Mouse (Mus musculus): ENCODE results near the gene Sipa1l3. TPM values are rescaled to one million over a fixed set of nuclear protein-coding genes. Genes with fewer than 3 reads are reported as not detected.

Sipa1l3 gene
- polyA plus RNA-seq, 2 experiments from 2014 or later = 2.4 to 5.0 TPM

DNA sequence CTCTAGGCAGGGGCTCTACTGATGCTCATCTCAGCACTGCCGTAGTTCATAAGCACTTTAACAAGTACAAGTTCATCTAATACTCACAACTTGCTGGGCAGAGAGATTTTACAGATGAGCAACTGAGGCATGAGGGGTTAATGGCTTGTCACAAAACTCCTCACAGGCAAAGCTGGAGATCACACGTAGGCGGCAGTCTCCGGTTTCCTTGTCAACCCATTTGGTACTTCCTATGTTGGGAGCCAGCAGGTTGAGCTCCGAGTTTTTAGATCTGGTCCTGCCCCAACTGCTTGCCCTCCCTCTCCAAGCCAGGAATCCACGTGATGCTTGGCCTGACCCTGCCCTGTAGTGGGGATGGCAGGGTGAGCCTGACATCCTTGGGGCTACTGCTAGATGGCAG, 191.4 kb downstream of the Sipa1l3 start:
- ATAC-seq = no peak

DNA sequence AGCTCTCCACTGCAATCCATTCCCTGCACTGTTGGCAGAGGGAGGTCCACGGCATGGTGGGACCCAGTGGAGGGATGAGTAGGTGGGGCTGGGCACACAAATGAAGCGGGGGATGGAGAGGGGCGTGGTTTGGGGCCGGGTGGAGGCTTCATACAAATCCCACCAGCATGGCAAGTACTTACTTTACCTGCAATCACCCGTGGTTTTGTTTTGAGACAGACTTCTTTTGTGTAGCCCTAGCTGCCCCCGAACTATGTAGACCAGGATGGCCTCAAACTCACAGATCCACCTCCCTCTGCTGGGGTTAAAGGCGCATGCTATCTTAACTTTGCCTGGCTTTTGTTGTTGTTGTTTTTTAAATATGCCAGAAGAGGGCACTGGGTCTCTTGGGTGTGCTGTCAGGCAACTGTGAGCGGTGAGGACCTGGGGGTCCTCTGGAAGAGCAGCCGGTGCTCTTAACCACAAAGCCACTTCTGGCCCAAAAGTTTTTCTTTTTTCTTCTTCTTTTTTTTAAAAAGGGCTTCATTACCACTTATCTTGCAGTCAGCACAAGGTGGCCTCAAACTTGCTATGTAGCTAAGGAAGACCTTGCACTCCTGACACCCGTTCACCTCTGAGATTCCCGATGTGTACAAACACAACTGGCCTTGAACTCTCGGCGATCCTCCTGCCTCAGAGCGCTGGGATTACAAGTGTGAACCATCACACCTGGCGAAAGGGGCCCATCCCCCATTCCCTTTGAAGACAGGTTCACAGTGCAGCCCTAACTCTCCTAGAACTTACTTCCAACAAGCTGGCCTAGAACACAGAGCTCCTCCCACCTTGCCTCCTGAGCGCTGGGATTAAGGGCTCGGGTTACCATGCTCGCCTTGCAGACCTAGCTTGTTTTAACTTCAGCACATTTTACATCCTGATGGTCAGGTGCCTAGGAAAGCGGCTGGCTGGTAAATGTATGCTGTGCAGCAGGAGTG, 198.8 kb downstream of the Sipa1l3 start:
- no peak for ATAC-seq

DNA sequence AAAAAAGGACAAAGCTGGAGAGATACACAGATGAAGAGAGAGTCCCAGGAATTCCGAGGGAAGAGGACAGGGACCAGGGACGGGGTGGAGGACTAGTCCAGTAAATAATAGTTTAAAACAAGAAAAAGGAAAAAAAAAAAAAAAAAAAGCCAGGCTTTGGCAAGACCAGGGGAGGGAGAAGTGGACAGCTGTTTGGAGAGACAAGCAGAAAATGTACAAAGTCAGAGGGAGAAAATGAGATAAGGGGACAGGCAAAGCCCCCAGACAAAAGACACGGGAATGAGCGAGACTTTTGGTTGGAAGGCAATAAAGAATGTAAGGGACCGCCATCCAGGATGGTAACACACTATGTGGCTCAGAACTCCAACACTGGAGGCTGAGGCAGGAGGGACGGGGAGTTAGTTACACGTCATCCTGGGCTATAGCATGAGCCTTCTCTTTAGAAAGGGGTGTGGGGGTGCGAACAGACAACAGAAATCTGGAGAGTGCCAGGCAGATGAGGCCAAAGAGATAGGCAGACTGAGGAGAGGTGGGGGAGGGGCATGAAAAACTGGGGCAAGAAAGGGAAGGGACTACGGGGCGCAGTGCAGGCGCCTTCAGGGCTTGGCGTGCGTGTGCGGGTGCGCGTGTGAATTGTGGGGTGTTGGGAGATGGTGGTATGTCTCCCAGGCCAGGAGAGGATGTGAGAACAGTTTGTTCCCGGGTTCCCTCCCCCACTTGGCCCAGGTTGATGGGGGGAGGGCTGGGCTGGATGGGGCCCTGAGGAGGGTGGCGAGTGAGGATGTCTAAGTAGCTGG, 200.1 kb downstream of the Sipa1l3 start:
- no peak for ATAC-seq

DNA sequence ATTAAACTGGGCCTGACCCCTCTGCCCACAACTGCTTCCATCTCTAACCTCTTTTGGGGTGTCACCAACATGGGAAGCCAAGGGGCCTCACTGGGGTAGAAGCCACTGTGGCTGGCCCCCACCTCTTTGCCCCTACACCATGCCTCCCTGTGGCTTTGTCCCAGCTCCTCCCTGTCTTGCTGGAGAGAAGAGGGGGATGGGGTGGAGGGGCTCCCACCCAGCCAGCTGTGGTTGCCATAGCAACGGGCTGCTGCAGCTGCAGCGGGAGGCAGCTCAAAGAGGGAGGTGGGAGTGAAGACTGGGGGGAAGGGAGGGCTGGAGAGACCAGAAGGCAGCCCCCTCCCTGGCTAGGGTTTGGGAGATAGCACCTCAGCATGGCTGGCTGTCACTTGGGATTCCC, 200.9 kb downstream of the Sipa1l3 start:
- no peak for ATAC-seq

DNA sequence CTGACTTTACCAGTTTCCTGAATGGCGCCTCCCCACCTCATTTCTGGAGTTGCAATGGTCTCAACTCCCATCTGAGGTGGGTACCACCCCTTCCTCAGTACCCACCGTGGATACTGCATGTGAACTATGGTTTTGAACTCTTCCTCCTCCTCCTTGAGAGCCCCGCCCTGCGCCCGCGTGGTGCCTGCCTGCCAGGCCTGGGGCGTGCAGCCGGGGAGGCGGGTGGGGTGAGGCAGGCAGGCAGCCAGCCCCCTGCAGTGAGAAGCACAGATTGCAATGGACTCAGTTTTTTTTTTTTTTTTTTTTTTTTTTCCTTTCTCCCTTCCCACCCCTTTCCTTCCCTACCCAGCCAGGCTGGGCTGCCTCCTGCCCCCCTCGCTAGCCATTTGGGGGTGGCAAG, 201.5 kb downstream of the Sipa1l3 start:
- no peak for ATAC-seq

DNA sequence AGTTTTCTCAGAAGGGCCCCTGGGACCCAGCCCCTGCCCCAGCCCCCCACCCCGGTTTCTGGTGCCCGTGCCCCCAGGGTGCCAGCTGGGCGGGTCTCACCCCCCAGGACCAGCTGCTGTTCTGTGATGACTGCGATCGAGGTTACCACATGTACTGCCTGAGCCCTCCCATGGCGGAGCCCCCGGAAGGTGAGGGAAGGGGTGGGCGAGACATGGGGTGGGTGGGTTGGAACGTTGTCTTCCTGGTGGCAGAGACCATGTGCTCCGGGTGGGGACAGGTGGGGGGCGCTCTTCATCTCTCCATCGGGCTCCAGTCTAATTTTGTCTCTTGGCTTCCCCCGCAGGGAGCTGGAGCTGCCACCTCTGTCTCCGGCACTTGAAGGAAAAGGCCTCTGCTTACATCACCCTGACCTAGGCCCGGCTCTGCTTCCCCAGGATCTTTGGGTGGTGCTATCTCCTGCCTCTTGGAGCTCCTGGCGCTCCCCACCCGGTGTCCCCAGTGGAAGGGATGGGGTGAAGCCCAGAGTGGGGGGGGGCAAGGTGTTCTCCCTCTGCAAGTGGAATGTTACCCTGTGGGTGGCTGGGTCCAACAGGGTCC, 202.2 kb downstream of the Sipa1l3 start:
- ATAC-seq = no peak

DNA sequence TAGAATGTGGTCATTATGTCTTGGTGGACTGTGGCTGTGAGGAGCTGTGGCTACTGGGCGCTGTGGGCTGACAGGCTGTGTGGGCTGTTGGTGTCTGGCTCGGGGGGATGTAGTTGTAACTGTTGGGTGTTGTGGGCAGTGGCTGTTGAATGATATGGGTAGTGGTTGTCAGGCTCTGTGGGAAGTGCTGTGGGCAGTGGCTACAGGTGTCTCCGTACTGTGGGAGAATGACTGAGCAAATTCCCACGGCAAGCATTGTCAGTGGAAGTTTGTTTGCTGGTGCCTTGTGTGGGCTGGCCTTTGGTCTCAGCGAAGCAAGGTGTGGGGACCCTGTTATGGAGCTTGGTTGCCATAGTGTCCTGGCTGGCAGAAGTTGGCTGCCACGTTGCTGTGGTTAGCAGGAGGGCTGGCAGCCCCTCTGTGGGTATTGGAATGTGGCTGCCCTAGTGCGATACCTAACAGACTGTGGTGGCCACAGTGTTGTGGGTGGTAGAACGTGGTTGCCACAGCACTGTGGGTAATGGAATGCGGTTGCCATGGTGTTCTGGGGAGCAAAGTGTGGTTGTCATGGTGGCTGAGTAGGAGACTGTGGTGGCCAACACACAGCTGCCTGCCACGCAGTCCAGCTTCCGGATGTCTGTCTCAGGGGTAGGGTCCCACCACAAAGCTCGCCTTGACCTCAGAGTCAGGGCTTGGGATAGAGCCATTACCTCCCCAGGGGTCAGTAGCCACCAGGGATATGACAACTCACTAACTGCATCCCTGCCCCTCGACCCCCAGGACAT, 203.4 kb downstream of the Sipa1l3 start:
- ATAC-seq = no peak

DNA sequence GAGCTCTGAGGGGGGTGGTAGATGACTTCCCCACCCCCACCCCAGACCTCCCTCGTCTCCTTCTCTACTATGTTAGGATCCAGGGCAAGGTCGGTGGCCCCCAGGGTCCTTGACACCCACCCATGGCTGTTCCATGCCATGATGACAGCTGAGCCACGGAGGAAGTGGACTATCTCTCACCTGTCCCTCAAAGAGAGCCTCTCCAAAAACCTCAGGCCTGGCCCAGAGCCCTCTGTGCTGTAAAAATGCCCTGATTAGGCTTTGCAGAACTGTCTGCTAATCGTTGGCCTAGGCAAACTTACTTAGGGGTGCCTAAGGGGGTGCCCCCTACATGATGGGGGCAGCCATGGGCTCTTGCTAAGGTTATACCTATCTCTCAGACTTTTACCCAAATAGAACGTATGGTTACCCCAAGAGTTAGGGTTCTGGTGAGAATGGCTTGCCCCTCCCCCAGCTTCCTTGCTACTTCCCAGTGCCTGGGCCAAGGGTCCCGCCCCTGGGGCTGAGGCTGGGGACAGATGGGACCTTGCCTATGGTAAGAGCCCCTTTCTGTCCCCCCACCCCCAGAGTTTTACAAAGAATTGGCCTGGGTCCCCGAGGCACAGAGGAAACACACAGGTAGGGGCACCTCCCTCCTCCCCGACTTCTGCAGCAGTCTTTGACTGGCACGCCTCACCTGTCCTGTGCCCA, 204.7 kb downstream of the Sipa1l3 start:
- no peak for ATAC-seq

DNA sequence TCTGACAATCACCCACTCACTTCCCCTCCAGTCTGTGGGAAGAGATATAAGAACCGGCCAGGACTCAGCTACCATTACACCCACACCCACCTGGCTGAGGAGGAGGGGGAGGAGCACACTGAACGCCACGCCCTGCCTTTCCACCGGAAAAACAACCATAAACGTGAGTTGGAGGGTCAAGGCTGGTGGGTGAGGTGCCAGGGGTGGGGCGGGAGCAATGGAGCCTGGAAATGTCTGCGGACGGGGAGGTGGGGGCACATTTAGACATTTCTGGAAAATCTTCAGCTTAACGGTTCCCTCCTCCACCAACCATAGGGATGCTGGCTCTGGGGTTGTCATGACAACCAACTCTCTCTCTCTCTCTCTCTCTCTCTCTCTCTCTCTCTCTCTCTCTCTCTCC, 205.4 kb downstream of the Sipa1l3 start:
- ATAC-seq = no peak

DNA sequence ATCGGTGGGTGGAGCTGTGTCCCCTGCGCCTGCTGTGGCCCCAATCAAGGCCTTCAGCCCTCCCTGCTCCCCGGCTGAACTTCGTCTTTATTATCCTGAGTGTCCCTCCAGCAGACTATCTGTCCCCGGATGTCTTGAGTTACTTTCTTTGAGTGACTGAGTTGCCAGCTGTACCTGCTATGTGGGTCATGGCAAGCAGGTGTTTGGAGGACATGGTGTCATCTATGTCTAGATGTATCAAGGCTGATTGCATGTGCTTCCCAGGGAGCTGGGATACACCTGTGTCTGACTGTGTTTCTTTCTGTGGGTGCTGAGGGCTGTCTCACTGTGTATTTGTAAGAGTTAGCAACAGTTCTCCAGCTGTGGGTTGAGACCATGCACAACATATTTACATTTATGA, 208.7 kb downstream of the Sipa1l3 start:
- no peak for ATAC-seq

DNA sequence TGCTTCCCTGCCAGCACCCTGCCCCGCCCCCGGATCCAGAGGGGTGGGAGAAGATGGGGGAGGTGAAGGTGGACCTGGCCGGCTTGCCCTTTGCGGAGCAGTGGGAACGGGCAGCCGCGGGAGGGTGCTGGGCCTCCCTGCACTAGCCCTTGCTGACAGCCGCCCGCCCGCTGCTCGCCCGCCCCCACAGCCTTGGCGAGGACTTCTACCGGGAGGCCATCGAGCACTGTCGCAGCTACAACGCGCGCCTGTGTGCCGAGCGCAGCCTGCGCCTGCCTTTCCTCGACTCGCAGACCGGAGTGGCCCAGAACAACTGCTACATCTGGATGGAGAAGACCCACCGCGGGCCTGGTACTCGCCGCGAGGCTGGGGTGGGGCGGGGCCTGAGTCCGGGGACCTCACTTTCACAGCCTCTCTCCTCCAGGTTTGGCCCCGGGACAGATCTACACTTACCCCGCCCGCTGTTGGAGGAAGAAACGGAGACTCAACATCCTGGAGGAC, 209.2 kb downstream of the Sipa1l3 start:
- ATAC-seq = no peak

DNA sequence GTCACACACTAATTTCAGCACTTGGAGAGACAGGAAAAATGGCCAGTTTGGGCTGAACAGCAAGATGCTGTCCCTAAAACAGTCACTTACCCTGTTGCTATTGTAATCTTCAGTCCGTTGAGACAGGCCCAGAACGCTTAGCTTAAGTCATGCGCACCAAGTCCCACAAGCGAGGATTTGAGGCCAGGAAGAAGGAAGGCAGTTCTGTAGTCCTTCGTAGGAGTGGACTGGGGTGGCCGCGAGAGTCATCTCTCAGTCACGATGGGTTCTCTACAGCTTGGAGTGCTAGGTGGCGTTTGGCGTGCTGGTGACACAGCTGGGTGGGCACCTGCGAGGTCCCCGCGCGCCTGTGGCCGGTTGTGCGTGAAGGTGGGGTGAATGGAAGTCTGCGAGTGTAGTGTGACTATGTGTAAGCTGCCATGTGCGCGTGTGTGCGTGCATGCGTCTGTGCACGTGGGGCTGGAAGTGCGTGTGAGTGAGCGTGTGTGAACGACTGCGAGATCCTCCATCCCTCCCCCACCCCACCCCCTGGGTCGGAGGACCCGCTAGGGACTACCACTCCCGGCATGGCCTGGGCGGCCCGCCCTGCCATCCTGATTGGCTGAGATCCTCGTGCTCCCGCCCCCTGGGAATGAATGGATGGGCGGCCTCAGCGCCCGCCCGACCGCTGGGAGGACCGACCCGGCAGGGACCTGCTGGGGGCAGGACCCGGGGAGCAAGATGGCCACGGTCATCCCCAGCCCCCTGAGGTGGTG, 210.9 kb downstream of the Sipa1l3 start:
- peak; percentile 40 for ATAC-seq

DNA sequence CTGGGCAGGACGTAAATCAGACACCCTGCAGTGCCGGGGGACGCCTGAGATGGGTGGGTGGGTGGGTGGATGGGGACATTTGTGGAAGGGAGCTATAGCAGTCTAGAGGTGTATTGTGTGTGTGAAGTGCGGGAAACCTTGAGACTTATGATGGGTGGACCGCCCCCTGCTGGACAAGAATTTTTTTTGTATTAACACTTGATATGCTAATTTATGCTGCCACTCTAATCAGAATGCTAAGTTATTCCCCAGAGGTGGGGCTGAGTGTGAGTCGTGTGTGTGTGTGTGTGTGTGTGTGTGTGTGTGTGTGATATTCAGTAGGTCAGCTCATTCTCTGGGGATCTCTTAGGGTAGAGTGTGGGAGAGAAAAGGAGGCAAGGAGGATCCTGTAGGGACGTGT, 211.8 kb downstream of the Sipa1l3 start:
- ATAC-seq = no peak

DNA sequence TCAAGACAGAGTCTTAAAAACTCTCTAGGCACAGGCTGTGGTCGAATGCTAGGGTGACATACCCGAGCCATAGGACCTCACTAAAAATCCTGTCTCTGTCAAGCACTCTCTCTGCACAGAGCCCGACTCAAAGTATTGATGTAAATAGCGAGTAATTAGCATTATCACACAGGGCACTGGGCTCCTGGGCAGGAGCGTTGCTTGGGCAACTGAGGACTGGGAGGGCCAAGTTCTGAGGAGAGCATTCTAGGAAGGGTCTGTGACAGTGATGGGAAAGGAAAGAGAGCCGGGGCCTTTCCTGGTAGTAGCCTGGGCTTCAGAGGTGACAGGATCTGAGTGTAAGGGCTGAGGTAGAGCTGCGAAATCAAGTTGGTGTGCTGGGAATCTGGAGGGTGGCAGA, 212.3 kb downstream of the Sipa1l3 start:
- no peak for ATAC-seq

DNA sequence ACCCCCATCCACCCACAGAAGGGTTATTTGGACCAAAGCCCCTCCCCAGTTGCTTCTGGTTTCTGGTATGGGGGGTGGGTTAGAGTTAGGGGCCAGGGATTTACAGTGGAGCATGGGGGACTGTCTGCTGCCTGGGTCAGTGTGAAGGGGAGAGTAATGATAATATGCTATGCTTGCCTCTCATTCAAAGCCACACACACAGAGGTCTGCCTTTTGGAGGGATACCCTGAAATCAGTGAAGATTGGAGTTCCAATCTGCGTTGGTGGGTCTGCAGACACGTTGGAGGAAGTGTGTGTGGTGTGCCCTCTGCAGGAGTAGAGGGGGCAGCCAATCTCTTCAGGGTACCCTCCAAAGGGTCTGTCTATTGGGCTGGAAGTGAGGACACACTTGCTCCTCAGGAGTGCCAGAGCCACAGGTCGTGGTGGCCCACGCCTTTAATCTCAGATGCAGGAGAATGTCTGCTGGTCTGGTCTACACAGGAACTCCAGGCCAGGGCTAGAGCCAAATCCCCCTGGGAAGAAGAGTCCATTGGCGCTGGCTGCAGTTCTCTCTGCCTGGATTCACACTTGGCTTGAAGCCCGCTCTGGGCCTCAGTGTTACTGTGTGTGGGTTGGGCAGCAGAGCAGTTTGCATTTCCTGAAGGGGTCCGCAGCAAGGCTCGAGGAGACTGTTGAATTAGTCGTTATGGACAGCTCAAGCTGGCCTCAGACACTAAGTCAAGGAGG, 213.0 kb downstream of the Sipa1l3 start:
- no peak for ATAC-seq

DNA sequence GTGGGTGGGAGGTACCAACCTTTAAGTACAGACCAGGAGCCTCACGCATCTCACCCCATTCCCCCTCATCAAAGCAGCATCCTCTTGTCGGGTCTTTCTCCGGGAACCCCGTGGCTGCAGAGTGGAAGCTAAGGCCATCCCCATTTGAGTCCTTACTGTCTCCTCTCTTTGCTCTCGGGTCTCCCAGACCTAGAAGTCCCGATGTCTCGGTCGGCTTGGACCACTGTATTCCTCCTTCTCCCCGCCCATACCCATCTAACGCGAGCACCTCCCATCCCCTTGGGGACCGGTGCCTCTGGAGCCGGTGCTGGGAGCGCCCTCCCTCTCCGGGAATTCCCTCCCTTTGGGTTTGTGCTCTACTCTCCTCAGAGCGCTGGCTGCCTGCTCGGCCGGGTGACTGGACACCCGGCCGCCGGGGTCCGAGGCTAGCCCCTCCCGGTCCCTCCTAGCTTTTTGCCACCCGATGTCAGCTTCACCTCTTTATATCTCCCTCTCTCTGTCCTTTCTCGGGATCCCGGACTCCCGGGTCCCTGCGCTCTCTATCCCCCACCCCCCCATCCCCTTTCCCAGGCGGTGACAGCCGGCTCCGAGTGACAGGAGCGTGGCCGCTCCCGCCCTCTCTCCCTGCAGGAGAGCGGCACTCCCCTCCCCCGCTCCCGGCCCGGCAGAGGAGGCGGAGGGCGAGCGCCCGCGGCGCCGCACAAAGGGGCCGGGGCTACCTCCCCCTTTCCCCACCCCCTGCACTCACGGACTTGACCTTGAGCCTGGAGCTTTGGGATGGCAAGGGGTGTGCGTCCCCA, 213.8 kb downstream of the Sipa1l3 start:
- ATAC-seq = no peak

DNA sequence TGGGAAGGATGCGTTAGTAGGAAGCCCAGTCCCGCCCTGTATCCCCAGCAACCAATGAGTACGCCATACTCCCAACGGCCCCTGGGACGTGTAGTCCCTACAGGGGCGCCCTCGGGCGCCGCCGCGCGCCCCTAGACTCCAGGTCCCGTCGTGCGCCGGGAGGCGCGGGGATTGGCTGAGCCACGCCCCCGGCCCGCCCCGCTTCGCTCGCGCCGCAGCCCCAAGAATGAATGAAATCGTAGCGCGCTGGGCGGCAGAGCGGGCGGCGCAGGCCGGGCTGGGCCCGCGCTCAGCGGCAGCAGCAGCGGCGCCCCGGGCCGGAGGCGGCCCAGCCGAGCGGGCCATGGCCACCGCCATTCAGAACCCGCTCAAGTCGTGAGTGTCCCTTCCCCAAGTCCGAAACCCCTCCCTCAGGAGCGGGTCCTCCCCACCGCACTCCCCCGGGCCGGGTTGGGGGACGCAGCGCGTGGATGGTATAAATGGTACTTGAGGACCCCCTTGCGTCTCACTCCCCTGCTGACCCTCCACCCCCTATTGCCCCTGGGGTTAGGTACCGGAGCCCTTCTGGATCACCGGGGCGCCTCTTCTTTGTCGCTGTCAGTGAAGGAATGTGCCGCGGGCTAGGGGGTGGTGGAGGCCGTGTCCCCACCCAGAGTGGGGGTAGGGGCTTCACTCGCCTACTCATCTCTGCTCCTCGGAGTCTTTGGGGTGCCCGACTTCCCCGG, 214.5 kb downstream of the Sipa1l3 start, which contains the start of gene Dpf1:
Dpf1 (plus strand) TSS at position 214 of the 725 bp plus-strand sequence.
- ATAC-seq = peak; percentile 42

DNA sequence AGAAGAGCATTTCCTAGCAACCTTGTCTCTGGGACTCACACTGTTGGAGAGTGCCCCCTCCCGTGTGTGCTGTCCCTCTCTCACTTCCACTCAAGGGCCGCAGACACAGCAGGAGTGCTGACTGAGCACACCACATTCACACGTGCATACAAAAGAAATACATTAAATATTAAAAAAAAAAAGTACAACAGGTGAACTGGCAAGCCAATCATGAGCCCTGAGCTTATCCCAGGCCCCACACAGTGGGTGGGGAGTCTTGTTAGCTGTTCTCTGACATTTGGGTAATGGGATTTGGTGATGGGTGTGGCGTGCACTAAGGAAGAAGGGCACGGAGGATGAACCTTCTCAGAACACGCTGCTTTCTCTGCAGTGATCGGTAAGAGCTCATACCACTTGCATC, 215.8 kb downstream of the Sipa1l3 start:
- ATAC-seq = no peak
